Mouse (Mus musculus) erythroblast, embryonic 14.5 days (primary cell): Measurements from ENCODE around the gene Cfd.

Source experiments
- GATA1 ChIP-seq: IDR thresholded peaks from 2 replicates; pipeline ENCODE4 v1.6.1; 2012; ENCODE audit warnings: low read length, inconsistent platforms, mixed read lengths
- TAL1 ChIP-seq: IDR thresholded peaks from 3 replicates; pipeline ENCODE4 v1.6.1; 2012; ENCODE audit warnings: low read length, inconsistent platforms, mixed read lengths

- TF ChIP-seq TAL1 (no peak), GATA1 (no peak)
These were observed 32.1 kb upstream of the Cfd start for GRCm38 (mm10) chr10:79858416-79859074.
